Mouse (Mus musculus) liver, postnatal 0 days (tissue): ENCODE measurements around the gene Myl9.

Experiments
- CTCF ChIP-seq: sonication (generic); IDR thresholded peaks from 2 replicates; pipeline ENCODE4 v1.5.1; 2016; ENCODE audit warnings: antibody characterized with exemption, low read depth
- EP300 ChIP-seq: IDR thresholded peaks from 2 replicates; pipeline ENCODE4 v1.6.1; 2016; ENCODE audit warnings: antibody characterized with exemption, low read depth, mild to moderate bottlenecking

DNA sequence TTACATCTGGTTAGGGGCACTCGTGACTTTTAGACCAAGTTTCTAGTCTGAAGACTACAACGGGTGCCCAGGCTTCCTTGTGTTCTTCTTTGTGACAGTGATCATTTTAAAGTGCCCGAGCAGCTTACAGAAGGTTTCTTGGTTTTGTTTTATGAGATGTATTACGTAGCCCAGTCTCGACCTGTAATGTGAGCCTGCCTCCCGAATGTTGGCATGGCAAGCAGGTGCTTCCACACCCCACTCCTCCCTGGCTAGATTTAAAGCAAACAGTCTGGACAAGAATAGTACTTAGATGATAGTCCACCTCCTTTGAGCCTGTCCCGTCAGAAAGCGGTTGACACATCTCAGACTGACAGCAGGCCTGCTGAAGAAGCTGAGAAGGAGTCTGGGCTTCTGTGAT lies 9.6 kb upstream of the Myl9 start:
- TF ChIP-seq CTCF, result no peak
- no peak for TF ChIP-seq EP300
